Mouse (Mus musculus) stomach, postnatal 0 days (tissue): Measurements from ENCODE around the gene Srbd1.

Experiments used
- CTCF ChIP-seq: IDR thresholded peaks from 2 replicates; pipeline ENCODE4 v1.5.1; 2016; ENCODE audit warnings: antibody characterized with exemption, low read depth, mild to moderate bottlenecking, moderate library complexity
- EP300 ChIP-seq: optimal IDR thresholded peaks from 2 replicates; pipeline ENCODE3; 2016; ENCODE audit warnings: antibody characterized with exemption

- TF ChIP-seq CTCF (no peak), EP300 (no peak)
Observed at GRCm38 (mm10) chr17:85986624-85987023, 158.4 kb downstream of the Srbd1 start.
